9 mouse cellular contexts compared by ENCODE assay signal in the genomic region with DNA sequence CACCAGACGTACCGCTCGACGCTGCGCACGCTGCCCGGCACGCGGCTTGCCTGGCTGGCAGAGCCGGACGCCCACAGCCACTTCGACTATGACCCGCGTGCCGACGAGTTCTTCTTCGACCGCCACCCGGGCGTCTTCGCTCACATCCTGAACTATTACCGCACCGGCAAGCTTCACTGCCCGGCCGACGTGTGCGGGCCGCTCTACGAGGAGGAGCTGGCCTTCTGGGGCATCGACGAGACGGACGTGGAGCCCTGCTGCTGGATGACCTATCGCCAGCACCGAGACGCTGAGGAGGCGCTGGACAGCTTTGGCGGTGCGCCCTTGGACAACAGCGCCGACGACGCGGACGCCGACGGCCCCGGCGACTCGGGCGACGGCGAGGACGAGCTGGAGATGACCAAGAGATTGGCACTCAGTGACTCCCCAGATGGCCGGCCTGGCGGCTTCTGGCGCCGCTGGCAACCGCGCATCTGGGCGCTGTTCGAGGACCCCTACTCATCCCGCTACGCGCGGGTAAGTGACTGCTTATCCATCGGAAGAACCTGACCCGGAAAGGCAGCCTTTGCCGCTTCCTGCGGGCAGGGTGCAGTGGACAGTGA. TPM values are rescaled to one million over a fixed set of nuclear protein-coding genes. Genes with fewer than 3 reads are reported as not detected.
DNase-seq lines count a peak whose midpoint lies in the region; ATAC-seq and TF ChIP-seq lines count a peak whose summit lies in the region.
"Had no signal": no experiment of that assay in that cellular context is flagged by ENCODE, and none has a peak within 500 bp of the region (broad histone marks: within the 10 kb centered on the region; RNA-seq: fewer than 3 reads in every experiment).

No protein-coding gene starts in this region.

- no peak for ATAC-seq in intestine, embryonic 14.5 days (replicated peaks; ENCODE audit: low FRiP score, low TSS enrichment, low read depth)
- ATAC-seq in intestine, postnatal 0 days: no peak
- no peak for ATAC-seq in embryonic facial prominence, embryonic 15.5 days (ENCODE audit: insufficient number of reproducible peaks, low FRiP score, low TSS enrichment, low read depth)
- ATAC-seq in limb, embryonic 15.5 days (ENCODE audit: insufficient number of reproducible peaks, low FRiP score, low TSS enrichment, low read depth): no peak
- no peak for ATAC-seq in erythroid progenitor cell, adult 5-6 weeks (replicated peaks; ENCODE audit: low FRiP score, poor library complexity, severe bottlenecking)

- TF ChIP-seq POLR2A in brain, embryonic 14.5 days (IDR thresholded peaks at IDR 0.05; ENCODE audit: borderline replicate concordance, extremely low read depth, insufficient read depth, insufficient read length, poor library complexity, severe bottlenecking): no peak

- peaks cover 76% of the 10 kb centered on the region for H3K27me3 ChIP-seq in intestine, embryonic 14.5 days (replicated peaks; ENCODE audit: control insufficient read depth, insufficient read depth, low read length)
- peaks cover 61% of the 10 kb centered on the region for H3K27me3 ChIP-seq in intestine, postnatal 0 days (replicated peaks; ENCODE audit: control insufficient read depth, insufficient read depth, low read length)
- H3K27me3 ChIP-seq in embryonic facial prominence, embryonic 15.5 days: peaks cover 69% of the 10 kb centered on the region
- H3K27me3 ChIP-seq in limb, embryonic 15.5 days: peaks cover 79% of the 10 kb centered on the region

- H3K9ac ChIP-seq in intestine, embryonic 14.5 days (ENCODE audit: low read length): no peak overlapping the region
- no peak overlapping the region for H3K9ac ChIP-seq in intestine, postnatal 0 days (ENCODE audit: low read depth, low read length)
- H3K9ac ChIP-seq in embryonic facial prominence, embryonic 15.5 days: no peak overlapping the region
- no peak overlapping the region for H3K9ac ChIP-seq in limb, embryonic 15.5 days

- no peak overlapping the region for H3K27ac ChIP-seq in intestine, embryonic 14.5 days (ENCODE audit: low read depth)
- no peak overlapping the region for H3K27ac ChIP-seq in intestine, postnatal 0 days (ENCODE audit: low read depth, low read length)
- no peak overlapping the region for H3K27ac ChIP-seq in embryonic facial prominence, embryonic 15.5 days (replicated peaks)
- H3K27ac ChIP-seq in limb, embryonic 15.5 days: no peak overlapping the region

- H3K4me3 ChIP-seq in intestine, embryonic 14.5 days (ENCODE audit: low read depth, low read length): 0 out of 2 replicates have a peak overlapping the region, but pooled peaks have one; percentile 39
- no peak overlapping the region for H3K4me3 ChIP-seq in intestine, postnatal 0 days (ENCODE audit: low read depth, low read length)
- H3K4me3 ChIP-seq in embryonic facial prominence, embryonic 15.5 days (replicated peaks): peak overlapping the region; percentile 50
- peak overlapping the region; percentile 49; the same call in 1 of the 2 replicates for H3K4me3 ChIP-seq in limb, embryonic 15.5 days
- H3K4me3 ChIP-seq: myocyte had no signal

- H3K4me1 ChIP-seq in intestine, embryonic 14.5 days (replicated peaks; ENCODE audit: control insufficient read depth, insufficient read depth, low read length): 0 out of 2 replicates have a peak, but pooled peaks cover 3% of the 10 kb centered on the region
- H3K4me1 ChIP-seq in intestine, postnatal 0 days (replicated peaks; ENCODE audit: control insufficient read depth, insufficient read depth, low read length): no peaks in the 10 kb centered on the region
- peaks cover 23% of the 10 kb centered on the region for H3K4me1 ChIP-seq in embryonic facial prominence, embryonic 15.5 days
- peaks cover 23% of the 10 kb centered on the region for H3K4me1 ChIP-seq in limb, embryonic 15.5 days

- no peak for TF ChIP-seq CTCF in intestine, postnatal 0 days (IDR thresholded peaks at IDR 0.05; ENCODE audit: low read depth)
- no peak for TF ChIP-seq CTCF in brain, embryonic 14.5 days (IDR thresholded peaks at IDR 0.05; ENCODE audit: borderline replicate concordance, extremely low read depth, insufficient read depth, insufficient read length)

- H3K9me3 ChIP-seq in intestine, embryonic 14.5 days (ENCODE audit: control insufficient read depth, low read length): no peaks in the 10 kb centered on the region
- H3K9me3 ChIP-seq in intestine, postnatal 0 days (ENCODE audit: control insufficient read depth): no peaks in the 10 kb centered on the region
- H3K9me3 ChIP-seq in embryonic facial prominence, embryonic 15.5 days (replicated peaks): no peaks in the 10 kb centered on the region
- H3K9me3 ChIP-seq in limb, embryonic 15.5 days: no peaks in the 10 kb centered on the region

- WGBS in intestine, embryonic 14.5 days: 12% methylated on average over 70 of the region's 70 CpGs
- WGBS in intestine, postnatal 0 days: 12% methylated on average over 70 of the region's 70 CpGs
- WGBS in embryonic facial prominence, embryonic 15.5 days: 13% methylated on average over 70 of the region's 70 CpGs
- 12% methylated on average over 69 of the region's 70 CpGs for WGBS in limb, embryonic 15.5 days

- H3K36me3 ChIP-seq in intestine, embryonic 14.5 days (ENCODE audit: control insufficient read depth, insufficient read depth, low read length): no peaks in the 10 kb centered on the region
- no peaks in the 10 kb centered on the region for H3K36me3 ChIP-seq in intestine, postnatal 0 days (ENCODE audit: control insufficient read depth, insufficient read depth)
- no peaks in the 10 kb centered on the region for H3K36me3 ChIP-seq in embryonic facial prominence, embryonic 15.5 days
- no peaks in the 10 kb centered on the region for H3K36me3 ChIP-seq in limb, embryonic 15.5 days

- DNase-seq in intestine, embryonic 14.5 days (ENCODE audit: low spot score): no peak
- peak; percentile 14 for DNase-seq in brain, embryonic 14.5 days (ENCODE audit: low read depth)
- no peak for DNase-seq in frontal cortex, postnatal 25 days (ENCODE audit: low spot score in 2 of 2)
- no peak for DNase-seq in ovary, postnatal 14 days (ENCODE audit: low spot score)

- peak overlapping the region; percentile 78; the same call in 1 of the 2 replicates for H3K4me2 ChIP-seq in intestine, embryonic 14.5 days (ENCODE audit: low read length)
- no peak overlapping the region for H3K4me2 ChIP-seq in intestine, postnatal 0 days (replicated peaks; ENCODE audit: low read depth)
- peak overlapping the region; percentile 94 for H3K4me2 ChIP-seq in embryonic facial prominence, embryonic 15.5 days (replicated peaks)
- H3K4me2 ChIP-seq in limb, embryonic 15.5 days: peak overlapping the region; percentile 92

RNA-seq across cellular contexts. Expression of a gene that starts 1.5 kb away (rescaled TPM):
- 0.35 and 0.98 TPM in 2 replicates for polyA plus RNA-seq in intestine, embryonic 14.5 days (2014; fragmentation: Nextera tagmentation; extraction: Ambion mirVana)
- 0.39 and 0.72 TPM in 2 replicates for polyA plus RNA-seq in intestine, postnatal 0 days (2015; fragmentation: Nextera tagmentation; extraction: Ambion mirVana)
- 14.9 and 28.9 TPM in 2 replicates for polyA plus RNA-seq in brain, embryonic 14.5 days (2012; rRNA removed)
- 0.31 and 0.32 TPM in 2 replicates for polyA plus RNA-seq in embryonic facial prominence, embryonic 15.5 days (2015; fragmentation: Nextera tagmentation; extraction: Ambion mirVana)
- 0.37 and 0.45 TPM in 2 replicates for polyA plus RNA-seq in limb, embryonic 15.5 days (2015; fragmentation: Nextera tagmentation; extraction: Ambion mirVana)
- 5.0 TPM in 1 of 2 replicates, not detected in the other for total RNA-seq in erythroid progenitor cell, adult 5-6 weeks (2015; ENCODE audit: low replicate concordance)
- 0.13 TPM in 1 of 2 replicates, not detected in the other for total RNA-seq in erythroid progenitor cell, adult 5-6 weeks (2017; ENCODE audit: low replicate concordance)

RNA-seq across cellular contexts. Expression of a gene that starts 21.6 kb away (rescaled TPM):
- polyA plus RNA-seq in intestine, embryonic 14.5 days (2014; fragmentation: Nextera tagmentation; extraction: Ambion mirVana): not detected in 2 replicates
- not detected in 2 replicates for polyA plus RNA-seq in intestine, postnatal 0 days (2015; fragmentation: Nextera tagmentation; extraction: Ambion mirVana)
- polyA plus RNA-seq in brain, embryonic 14.5 days (2012; rRNA removed): 0.74 and 1.6 TPM in 2 replicates
- 56.1 and 70.3 TPM in 2 replicates for polyA plus RNA-seq in embryonic facial prominence, embryonic 15.5 days (2015; fragmentation: Nextera tagmentation; extraction: Ambion mirVana)
- 35.8 and 56.9 TPM in 2 replicates for polyA plus RNA-seq in limb, embryonic 15.5 days (2015; fragmentation: Nextera tagmentation; extraction: Ambion mirVana)
- not detected in 2 replicates for total RNA-seq in erythroid progenitor cell, adult 5-6 weeks (2015; ENCODE audit: low replicate concordance)
- total RNA-seq in erythroid progenitor cell, adult 5-6 weeks (2017; ENCODE audit: low replicate concordance): not detected in 2 replicates

Comparison
In these comparisons a context has a peak if more than half of its experiments do, and no peak if none do; other contexts are left out.
1. RNA of a gene that starts 21.6 kb away (polyA plus RNA-seq): 56.1 to 70.3 TPM in embryonic facial prominence, embryonic 15.5 days and 35.8 to 56.9 TPM in limb, embryonic 15.5 days; 0.74 to 1.6 TPM in brain, embryonic 14.5 days, not detected in intestine, embryonic 14.5 days and not detected in intestine, postnatal 0 days; every median in the first group is over 10 times any median in the second.